Mouse (Mus musculus) right cerebral cortex, postnatal 25 days (tissue): ENCODE measurements around the gene Hnrnpf.
"Not testable (repeated sequence)": the region's sequence is repeated elsewhere in the genome, so short reads cannot be mapped to it uniquely, and the experiment has no call there.

ENCODE experiments used
- DNase-seq: peaks from one replicate; pipeline ENCODE4 v3.0.0; 2022

The Hnrnpf gene

DNA sequence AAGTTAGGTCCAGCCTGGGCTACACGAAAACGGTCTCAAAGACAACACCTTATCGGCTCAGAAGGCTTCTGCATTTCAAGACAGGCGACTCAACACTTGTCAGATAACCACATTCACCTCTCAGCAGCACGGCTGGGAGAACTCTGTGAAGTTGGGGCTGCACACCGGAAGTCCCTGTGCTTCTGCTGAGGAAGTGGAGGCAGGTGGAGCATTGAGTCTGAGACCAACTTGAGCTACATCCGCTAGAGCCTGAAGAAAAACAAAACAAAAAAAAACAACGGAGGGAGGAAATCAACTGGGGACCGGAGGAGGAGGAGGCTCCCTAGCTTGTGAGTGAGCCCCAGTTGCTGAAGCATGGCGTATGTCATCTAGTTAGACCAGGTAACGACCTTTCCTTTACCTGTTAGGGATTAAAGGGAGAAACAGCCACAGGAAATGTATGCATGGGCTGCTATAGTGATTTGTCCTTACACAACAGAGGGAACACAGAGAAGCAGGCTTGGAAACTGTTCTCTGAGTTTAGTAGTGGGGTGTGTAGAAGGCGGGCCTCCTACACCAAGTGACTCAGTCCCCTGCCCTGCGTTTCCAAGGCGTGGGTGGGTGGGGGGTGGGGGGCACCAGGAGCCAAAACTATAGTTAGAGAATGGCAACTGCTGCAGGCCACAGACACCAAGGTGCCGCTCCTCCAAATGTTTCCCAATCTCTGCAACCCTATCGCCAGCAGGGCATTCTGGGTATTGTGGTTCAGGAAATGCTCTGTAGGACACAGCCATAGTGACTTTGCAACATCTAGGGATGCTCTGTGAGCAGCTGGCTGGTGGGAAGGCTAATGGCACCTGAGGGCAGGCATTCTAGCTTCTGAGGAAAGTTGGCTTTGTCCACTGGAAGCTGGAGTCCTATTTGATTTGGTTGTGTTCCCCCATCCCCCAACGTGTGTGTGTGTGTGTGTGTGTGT, at the start of gene Hnrnpf:
TSS of gene Hnrnpf (plus strand) at position 199 of the 955 bp plus-strand sequence.
- DNase-seq, result peak; percentile 31

DNA sequence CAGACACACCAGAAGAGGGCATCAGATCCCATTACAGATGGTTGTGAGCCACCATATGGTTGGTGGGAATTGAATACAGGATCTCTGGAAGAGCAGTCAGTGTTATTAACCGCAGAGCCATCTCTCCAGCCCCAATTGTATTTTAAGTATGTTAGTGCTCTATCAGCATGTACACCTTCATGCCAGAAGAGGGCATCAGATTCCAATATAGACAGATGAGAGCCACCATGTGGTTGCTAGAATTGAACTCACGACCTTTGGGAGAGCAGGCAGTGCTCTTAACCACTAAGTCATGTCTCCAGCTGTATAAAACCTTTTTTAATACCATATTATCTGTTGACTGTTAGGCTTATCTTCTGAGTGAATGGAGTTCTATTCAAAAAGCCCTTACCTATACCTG, 48.4 kb upstream of the Hnrnpf start:
- no peak for DNase-seq

DNA sequence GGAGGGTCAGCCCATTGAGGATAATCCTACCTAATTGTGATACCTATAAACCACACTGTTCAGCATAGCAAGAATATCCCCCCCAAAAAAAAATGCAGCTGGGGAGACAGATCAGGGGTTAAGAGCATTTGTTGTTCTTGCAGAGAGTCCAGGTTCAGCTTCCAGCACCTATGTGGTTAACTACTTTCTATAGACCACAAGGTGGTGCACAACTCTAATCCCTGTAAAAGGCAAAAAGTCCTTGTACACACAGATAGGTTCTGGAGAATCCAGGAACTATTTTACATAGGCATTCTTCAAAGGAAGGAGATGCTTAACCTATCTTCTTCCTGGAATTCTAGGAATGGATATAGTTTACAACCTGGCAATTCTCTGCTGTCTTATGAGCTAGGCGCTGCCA, 42.1 kb upstream of the Hnrnpf start:
- no peak for DNase-seq

DNA sequence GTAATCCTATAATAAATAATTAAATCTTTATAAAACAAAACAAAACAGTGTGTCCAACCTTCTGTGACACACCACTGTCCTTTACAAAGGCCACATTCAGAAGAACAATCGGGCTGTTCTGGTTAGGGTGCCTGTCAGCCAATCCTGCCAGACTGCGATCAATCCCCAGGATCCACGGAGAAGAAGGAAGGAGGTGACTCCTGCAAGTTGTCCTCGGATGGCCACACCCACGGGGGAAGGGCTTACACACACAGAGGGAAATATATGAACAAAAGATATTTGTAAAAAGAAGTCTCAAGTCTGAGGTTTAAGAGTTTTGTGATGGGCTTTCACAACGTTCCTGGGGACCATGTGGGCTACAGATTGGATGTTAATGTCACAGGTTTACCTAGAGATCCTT, 38.3 kb upstream of the Hnrnpf start, which contains the start of gene Zfp239:
TSS of gene Zfp239 (plus strand) at position 253 of the 400 bp plus-strand sequence.
- no peak for DNase-seq

DNA sequence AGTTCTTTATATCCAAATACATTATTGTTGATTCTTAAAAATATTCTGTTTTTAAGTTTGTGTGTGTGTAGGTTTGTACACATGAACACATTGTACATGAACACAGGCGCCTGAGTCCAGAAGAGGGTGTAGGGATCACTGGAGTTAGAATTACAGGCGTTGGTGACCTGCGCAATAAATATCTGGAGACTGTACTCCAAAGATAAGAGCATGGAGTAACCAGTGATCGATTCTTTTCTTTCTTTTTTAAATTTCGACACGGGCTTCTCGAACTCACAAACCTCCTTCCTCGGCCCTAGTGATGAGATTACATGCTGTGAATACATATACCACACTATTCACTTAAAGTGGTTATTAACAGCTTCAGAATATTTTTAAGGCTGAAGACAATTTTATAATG, 37.7 kb upstream of the Hnrnpf start:
- no peak for DNase-seq

DNA sequence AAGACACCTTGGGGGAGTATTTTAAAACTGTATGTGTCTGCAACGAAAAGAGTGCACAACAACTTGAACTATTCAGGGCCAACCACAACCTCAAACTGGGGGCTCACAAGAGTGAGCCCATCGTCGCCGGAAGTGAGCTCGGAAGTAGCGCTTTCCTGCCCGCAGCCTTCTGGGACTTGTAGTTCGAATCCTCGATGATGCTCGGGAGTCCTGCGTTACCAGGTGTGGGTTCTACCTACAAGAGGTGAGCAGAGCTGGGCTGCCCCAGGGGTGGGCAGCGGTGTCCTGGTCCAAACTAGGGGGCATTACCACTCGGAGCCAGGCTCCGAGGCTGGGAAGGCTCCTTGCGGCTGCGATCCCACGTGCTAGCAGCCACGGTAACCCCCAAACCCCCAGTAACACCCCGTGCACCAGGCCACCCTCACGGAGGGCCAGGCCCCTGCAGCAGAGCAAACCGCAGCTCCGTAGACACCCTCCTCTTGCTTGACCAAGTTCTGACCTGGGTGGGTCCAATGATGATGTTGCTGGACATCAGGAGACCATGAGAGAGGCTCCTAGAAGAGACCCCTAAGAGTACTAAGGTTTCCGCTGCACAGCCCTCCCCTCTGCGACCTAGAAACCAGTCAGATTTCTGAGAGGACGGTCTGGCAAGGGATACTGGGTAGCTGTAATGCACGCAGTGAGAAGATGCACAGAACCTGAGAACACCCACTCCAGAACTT, 37.1 kb upstream of the Hnrnpf start:
- DNase-seq, result peak; percentile 66

DNA sequence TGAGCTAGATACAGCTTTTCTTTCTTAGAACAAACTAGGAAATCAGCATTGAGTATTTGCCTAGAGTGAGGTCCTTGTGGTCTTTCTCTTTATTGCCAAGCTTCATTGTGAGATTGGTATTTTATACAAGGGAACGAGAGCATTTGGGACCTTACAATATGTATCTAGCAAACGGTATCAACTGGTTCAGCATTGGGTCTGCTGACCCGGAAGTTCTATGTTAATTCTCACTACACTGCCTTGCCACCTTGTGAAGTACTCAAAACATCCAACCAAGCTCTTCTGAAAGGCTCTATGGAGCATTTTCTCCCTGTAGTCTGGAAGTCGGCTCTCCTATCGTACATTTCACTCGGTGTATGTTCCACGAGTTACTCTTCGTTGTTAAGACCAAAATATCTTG, 36.4 kb upstream of the Hnrnpf start:
- no peak for DNase-seq

DNA sequence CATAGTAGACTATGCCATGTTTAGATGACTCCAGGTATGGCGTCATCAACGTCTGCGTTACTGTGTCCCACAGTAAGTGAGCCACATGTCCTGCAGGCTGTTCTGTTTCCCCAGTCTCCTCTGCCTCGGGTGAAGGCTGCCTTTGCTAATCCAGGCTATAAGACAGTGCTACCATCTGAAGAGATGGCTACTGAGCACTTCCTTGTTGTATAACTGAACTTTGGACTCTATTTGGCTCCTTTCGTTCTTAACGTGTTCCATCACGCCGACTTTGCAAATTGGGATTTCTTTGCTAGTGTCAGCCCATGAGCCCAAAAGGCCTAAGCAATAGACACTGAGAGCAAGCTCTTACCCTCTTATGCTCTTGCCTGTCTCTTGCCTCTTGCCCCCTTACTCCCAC, 31.9 kb upstream of the Hnrnpf start:
- DNase-seq, result no peak

DNA sequence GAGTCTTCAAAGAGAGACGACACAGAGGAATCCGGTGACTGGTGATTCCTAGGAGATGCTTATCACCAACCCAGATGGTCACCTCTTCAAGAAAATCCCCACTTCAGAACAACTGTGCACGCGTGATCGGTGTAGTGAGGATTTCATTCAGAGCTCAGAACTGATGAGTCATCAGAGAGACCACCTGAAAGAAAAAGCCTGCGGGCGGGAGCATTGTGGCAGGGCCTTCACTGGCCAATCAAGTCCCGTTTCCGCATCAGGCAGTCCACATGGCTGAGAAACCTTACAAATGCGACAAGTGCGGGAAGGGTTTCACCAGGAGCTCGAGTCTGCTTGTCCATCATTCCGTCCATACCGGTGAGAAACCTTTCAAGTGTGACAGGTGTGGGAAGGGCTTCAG, 29.1 kb upstream of the Hnrnpf start:
- no peak for DNase-seq

DNA sequence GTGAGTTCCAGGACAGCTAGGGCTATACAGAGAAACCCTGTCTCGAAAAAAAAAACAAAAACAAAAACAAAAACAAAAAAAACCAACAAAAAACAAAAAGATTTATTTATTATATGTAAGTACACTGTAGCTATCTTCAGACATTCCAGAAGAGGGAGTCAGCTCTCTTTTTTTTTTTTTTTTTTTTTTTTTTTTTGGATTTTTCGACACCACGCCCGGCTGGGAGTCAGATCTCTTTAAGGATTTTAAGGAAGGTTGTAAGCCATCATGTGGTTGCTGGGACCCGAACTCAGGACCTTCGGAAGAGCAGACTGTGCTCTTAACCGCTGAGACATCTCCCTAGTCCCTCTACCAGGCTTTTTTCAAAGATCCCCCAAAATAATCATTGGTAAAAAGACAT, 26.7 kb upstream of the Hnrnpf start:
- DNase-seq, result not testable (repeated sequence)

DNA sequence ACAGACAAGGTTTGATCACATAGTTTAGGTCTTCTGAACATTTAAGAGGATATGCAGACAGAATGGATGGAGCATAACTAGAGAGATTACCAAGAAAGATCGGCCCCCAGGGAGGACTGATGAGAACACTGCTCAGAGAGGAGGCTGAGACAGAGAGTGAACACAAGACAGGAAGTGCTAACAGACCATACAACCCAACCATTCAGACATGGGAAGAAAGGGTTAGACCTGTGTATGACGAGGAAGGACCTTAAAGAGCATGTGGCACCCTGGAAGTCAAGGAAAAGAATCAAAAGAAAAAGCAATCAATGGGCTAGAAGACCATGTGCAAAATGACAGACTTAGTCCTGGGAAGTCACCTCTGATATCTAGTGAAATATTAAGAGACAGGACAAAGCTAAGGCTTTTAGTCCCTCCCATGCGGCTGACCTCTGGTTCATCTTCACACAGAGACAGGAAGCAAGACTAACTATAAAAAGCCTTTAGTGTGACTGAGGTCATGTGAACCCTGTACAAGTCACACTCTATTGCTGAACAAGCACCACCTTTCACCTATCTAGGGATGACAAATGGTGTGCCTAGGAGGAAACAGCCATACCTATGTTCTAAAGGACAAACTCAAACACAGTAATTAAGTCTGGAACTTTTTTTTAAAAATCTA, 25.4 kb upstream of the Hnrnpf start:
- DNase-seq, result no peak

DNA sequence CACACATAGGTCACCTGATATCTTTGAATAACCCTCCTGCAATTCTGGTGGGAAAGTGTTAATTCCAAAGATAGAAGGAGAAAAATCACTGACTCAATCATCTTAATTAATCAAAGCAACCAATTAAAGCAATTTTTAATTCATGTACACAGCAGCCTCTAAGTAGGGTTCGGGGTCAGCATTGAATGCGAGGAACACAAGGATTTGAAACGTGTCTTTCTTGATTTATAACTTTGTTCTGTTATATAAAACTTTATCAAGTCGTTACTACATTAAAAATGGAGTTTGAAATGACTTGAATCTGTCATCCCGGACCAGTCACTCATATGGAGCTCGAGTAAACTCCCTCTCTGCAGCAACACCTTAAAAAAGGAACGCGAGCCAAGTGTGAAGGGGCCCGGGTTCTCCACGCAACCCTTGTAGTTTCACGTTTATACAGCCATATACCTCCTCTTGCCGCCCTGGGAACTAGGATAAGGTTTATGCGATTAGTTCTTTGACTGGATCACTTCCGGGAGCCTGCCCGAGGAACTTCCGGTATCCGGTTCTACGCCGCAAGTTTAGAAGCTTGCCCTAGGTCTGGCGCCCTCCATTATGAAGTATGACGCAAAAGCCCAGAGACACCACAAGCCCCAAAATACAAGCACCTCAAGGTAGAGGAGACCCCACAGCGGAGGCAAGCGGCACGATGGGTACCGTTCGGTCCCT, 21.3 kb upstream of the Hnrnpf start:
- DNase-seq, result no peak

DNA sequence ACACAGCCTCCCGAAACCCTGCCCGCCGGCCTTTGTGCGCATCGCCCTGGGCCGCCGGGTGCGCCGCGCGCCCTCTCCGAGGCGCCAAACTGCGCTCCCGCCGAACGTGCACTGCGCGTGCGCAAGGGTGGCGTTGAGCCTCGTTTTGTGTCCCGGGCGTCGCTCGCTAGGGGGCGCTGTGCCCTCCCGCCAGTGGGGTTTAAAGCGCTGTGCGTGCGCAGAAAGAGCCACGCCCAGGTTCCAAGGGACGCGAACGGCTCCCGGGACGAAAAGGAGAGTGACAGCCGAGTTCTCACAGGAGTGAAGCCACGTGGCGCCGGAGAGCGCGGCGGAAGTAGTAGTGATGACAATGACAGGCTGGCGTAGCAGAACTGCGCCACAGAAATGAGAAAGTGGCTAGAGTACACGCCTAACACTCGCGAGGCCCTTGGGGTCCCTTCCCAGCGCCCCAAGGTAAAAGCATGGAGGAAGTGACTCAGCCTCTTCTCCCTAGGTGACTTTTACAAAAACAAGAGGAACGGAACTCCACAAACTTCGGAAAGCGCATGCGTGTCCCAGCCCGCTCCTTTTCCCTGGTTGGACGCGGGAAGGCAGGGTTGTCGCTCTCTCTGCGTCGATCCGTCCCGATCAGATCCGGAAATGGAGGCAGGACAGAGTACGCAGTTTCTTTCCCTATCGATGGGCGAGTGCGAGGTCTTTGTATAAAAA, 20.6 kb upstream of the Hnrnpf start:
- peak; percentile 100 for DNase-seq

DNA sequence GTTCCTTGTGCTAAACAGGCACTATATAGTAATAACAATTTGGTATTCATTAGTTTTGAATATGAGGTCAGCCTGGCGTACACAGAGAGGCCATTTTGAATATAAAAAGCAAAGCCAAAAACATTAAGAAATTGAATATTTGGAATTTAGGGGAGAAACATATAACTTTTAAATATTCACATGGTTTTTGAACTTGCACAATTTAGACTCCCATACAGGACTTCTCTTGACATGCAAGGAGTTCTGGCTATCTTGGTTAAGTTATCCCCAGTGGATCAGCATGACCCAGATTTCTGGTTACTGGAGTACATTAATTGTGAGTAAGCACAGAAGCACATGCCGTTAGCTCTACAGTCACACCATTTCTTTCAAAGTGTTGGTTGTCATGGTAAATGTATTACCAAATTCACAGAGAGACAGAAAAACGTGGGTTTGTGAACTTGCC, 19.7 kb upstream of the Hnrnpf start:
- no peak for DNase-seq

DNA sequence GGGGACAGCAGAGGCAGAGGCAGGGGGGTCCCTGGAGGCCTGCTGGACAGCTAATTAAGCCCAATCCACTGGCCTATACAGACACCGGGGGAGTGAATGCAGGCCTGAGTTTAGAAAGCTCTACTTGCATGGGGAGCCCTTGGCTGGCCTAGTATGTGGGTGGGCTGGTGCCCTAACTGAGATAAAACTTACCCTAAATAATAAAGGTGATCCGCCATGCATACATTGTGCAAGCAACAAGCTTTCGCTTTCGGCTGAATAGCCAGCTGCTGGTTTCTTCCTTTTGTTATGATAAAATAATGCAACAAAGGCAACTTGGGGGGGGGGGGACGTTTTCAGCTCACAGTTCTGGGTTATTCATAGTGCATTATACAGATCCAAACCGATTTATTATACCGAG, 18.9 kb upstream of the Hnrnpf start:
- DNase-seq, result no peak

DNA sequence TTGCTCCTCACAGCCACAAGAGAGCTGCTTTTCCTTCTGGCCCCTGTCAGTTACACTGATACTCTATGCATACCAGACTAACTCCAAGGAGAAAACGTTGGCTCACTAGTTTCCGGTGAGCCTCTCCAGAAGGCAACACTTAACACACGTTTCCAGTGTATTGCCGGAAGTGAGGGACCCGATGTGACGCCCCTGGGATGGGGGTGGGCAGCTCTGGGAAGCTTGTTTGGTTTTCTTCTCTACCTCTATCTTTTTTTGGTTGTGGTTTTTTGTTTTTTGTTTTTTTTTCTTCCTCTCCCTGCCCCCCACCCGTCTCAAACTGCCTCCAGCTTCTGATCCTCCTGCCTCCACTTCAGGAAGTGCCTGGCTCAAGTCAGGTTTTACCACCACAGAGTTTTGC, 18.1 kb upstream of the Hnrnpf start:
- no peak for DNase-seq

DNA sequence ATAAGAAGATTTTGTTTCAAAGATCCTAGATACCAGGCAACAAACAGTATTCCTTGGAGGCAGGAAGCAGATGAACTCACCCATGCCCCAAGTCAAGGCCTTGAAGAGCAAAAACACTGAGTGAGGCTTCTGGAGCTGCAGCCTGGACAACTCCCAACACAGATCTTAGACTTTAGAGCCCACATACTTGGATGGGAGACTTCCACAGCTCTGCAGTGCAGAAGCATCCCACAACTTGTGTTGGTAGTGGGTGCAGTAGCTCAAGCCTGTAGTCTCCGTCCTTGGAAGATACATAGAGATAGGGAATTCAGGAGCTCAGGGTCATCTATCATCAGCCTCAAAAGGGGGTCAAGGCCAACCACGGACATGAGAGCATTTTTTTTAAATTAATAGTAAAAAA, 14.2 kb upstream of the Hnrnpf start:
- no peak for DNase-seq

DNA sequence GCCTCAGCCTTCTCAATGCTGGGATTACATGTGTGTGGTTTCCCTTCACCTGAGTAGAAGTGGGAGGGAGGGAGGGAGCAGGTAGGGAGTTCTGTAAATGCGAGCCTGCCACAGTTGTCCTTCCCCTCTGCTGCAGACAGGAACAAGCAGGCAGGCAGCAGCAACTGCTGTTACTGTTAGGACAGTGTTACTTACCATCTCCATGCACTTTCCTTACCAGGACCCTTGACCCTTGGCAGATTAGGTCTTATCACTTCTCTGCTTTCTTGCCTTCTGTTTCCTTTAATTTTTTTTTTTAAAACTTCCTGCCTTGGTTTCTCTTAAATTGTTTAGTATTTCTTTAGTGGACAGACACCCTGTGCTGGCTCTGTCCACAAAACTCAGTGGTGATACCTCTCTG, 12.1 kb upstream of the Hnrnpf start:
- DNase-seq, result no peak

DNA sequence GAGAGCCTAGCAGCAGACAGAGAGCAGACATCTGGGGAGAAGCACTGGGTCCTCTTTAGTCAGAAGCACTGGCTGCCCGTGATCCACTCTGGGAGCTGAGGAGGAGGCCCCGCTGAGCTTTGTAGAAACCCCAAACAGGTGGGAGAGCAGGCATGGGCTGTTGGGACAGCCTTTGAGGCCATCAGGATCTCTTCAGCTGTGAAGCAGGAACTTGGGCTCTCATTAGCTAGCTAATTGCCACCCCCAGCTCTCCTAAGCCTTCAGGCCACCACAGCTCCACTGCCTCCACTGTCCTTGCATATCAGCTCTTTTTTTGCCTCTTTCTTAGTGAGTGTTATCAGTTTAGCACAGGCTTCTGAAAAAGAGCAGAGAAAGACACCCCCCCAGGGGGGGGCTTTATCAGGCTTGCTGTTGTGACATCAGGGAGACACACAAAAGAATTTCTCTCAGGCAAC, 11.5 kb upstream of the Hnrnpf start:
- no peak for DNase-seq

DNA sequence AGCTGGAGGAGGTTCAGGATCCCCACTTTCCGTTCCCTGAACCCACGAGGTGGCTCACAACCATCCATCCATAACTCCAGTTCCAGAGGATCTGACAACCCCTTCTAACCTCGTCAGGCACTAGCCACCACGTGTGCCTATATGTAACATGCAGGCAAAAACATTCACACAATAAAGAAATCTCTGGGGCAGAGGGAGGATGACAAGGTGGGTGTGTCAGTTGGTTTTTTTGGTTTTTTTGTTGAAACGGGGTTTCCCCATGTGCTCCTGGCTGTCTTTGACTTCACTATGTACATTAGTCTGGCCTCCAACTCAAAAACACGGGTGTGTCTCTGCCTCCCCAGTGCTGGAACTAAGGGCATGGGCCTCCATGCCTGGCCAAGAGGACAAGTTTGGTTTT, 9.9 kb upstream of the Hnrnpf start:
- no peak for DNase-seq

DNA sequence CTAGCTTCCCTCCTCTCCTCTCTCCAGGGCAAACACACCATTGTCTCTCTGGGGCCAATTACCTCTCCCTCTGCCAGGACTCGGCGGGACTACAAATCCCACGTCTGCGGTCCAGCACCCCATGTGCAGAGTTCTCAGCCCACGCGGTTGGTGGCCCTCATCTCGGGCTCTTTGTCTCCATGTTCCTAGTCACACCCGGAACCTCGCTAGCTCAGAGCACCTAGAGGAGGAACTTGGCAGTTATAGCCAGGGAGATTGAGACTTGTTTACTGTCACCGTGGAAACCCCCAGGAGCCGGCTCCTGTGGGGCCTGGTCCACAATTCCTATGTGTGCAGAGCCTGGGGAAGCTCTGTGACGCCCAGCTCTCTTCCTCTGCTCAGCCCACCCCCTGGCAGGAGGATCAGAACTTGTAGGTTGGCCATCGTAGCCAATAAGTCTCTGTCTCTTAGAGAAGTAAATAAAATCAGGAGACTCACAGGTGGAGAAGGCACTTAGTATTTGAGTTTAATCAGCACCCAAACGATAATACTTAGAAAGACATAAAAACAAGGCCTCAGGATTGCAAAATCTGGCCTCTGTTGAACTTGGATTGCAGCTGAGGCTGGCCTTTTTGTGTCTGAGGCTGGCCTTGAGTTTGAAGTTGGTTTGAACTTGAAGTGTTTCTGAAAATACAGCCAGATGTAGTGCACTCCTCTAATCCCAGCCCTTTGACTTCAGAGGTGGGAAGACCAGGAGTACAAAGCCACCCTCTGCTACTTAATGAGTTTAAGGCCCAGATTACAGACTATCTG, 8.6 kb upstream of the Hnrnpf start:
- no peak for DNase-seq
